Comparison of ENCODE assay signal across 8 mouse cellular contexts in the genomic region with DNA sequence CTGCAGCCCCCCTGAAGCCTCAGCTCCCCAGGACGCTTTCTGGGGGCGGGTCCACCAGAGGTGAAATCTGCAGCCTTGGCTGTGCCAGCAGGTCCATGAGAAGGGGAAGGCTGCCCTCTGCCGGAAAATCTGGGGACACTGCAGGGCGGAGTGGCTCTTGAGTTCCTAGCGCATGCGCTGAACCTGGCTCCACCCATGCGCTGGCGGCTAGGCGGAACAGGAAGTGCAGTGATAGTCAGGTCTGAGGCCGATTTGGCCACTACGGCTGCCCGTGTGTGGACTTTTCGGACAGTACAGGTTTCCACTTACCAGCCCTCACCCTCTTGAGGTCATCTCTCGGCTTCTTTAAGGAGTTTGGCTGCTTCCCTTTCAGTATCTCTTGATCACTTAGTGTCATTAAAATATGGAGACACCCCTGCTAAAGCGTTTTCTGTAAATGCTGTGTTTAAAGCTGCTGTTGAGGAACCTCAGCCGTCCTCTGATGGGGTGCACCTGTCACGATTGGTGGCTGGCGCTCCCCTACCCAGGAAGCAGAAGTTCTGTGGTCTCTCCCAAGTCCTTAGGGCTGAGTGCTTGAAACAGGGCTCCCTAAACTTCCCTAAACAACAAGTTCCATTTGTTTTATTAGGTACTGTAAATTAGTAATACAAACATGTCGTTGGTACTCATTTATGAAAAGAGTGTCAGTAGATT. TPM values are rescaled to one million over a fixed set of nuclear protein-coding genes. Genes with fewer than 3 reads are reported as not detected.
DNase-seq lines count a peak whose midpoint lies in the region; ATAC-seq lines count a peak whose summit lies in the region.

No protein-coding gene starts in this region.

- peak; percentile 83 for ATAC-seq in hindbrain, embryonic 13.5 days (ENCODE audit: low FRiP score)

- 6% methylated on average over 19 of the region's 19 CpGs for WGBS in hindbrain, embryonic 13.5 days

- no peaks in the 10 kb centered on the region for H3K27me3 ChIP-seq in hindbrain, embryonic 13.5 days

- H3K36me3 ChIP-seq in hindbrain, embryonic 13.5 days: no peaks in the 10 kb centered on the region

- H3K4me1 ChIP-seq in hindbrain, embryonic 13.5 days (replicated peaks): peaks cover 39% of the 10 kb centered on the region

- peak overlapping the region; percentile 68 for H3K27ac ChIP-seq in hindbrain, embryonic 13.5 days

- H3K9me3 ChIP-seq in hindbrain, embryonic 13.5 days: no peaks in the 10 kb centered on the region

- H3K9ac ChIP-seq in hindbrain, embryonic 13.5 days: peak overlapping the region; percentile 71

- peak overlapping the region; percentile 79 for H3K4me2 ChIP-seq in hindbrain, embryonic 13.5 days

- peak; percentile 94 for DNase-seq in Muller cell, postnatal 12 days (ENCODE audit: inconsistent ontology term)
- peak; percentile 96 for DNase-seq in cerebellum, adult 9-11 months
- DNase-seq in frontal cortex, postnatal 10 days (ENCODE audit: low spot score in 2 of 2): peak; percentile 89 to 95
- peak; percentile 94 to 97 for DNase-seq in layer of hippocampus, postnatal 25 days (ENCODE audit: extremely low spot score in 1 of 2, low spot score in 1 of 2)
- peak; percentile 98 for DNase-seq in lung, postnatal 25 days (ENCODE audit: low spot score)
- peak; percentile 99 for DNase-seq in retina, embryonic 14.5 days (ENCODE audit: low spot score)
- peak; percentile 98 for DNase-seq in thymus, postnatal 4 days

- H3K4me3 ChIP-seq in hindbrain, embryonic 13.5 days: peak overlapping the region; percentile 47

RNA-seq across cellular contexts. Expression of a gene that starts 5.8 kb away (rescaled TPM):
- polyA plus RNA-seq in hindbrain, embryonic 13.5 days (2015; fragmentation: Nextera tagmentation; extraction: Ambion mirVana): 2.0 and 2.7 TPM in 2 replicates
- not detected for total RNA-seq in layer of hippocampus, postnatal 25 days (2021)

RNA-seq across cellular contexts. Expression of a gene that starts 30.3 kb away (rescaled TPM):
- 45.4 and 54.0 TPM in 2 replicates for polyA plus RNA-seq in hindbrain, embryonic 13.5 days (2015; fragmentation: Nextera tagmentation; extraction: Ambion mirVana)
- 100 to 1,000 TPM; 136 to 158 TPM for total RNA-seq in layer of hippocampus, postnatal 25 days (2021)

Comparison
In these comparisons a context has a peak if more than half of its experiments do, and no peak if none do; other contexts are left out.
1. Peak in every context shown above with its lines: DNase-seq, ATAC-seq, H3K4me3 ChIP-seq and H3K27ac ChIP-seq.